Mouse (Mus musculus): ENCODE data around the gene Fxyd3.

DNA sequence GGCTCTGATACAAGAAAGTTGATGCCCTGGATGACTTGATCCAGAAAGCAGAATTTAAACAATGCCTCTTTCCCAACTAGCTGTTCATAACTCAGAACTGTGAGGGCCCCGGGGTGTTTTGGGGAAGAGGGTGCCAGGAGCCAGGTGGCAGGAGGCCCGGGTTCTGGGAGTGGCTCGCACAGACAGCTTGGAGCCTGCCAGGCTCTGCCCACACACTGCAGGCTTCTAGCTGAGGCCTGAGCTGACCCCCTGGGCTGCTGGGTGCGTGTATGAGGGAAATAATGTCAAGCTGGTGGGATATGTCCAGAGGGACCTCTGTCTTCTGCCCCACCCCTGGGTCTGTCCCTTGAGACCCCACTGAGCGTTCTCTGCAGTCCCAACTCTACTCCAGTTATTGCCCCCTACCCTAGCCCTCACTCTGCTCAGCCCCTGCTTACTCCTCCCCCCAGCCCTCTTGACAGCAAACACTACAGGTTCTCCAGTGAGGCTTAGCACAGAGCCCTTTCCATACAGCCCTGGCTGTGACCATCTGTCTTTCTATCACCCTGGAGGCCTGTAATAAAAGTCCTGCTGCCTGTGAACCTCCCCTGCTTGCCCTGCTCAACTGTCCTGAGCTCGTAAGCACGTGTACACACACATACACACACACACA is 2.3 kb downstream of the Fxyd3 start:
- TF ChIP-seq POLR2A (IDR thresholded peaks at IDR 0.05; ENCODE audit: control insufficient read depth, low read depth, low read length) (no peak), CTCF (IDR thresholded peaks at IDR 0.05; ENCODE audit: control insufficient read depth, insufficient read depth, insufficient replicate concordance, low read depth, low read length) (no peak)

Data from testis, adult 2 months (tissue).